ENCODE assay signal across 14 mouse cellular contexts in genomic region chr2:55534946-55535345, GRCm38 (mm10).
"Had no signal": no experiment of that assay in that cellular context is flagged by ENCODE, and none has a peak within 500 bp of the region (broad histone marks: within the 10 kb centered on the region; RNA-seq: fewer than 3 reads in every experiment).

No protein-coding gene starts in this region.

- H3K4me1 ChIP-seq: limb, embryonic 12.5 days; liver, embryonic 13.5 days; lung, embryonic 15.5 days; megakaryocyte, embryonic 14.5 days; stomach, embryonic 15.5 days had no signal

- DNase-seq: kidney, adult 18-20 months; kidney, postnatal 10 days; kidney, postnatal 4 days; liver; liver, embryonic 13.5 days; liver, postnatal 0 days; lung, postnatal 14 days; thymus, postnatal 36 days had no signal

- H3K36me3 ChIP-seq: limb, embryonic 12.5 days; liver, embryonic 13.5 days; lung, embryonic 15.5 days; stomach, embryonic 15.5 days had no signal

- ATAC-seq: liver, postnatal 0 days had no signal

- H3K27ac ChIP-seq: limb, embryonic 12.5 days; liver, embryonic 13.5 days; lung, embryonic 15.5 days; macrophage; stomach, embryonic 15.5 days had no signal

- H3K27me3 ChIP-seq: limb, embryonic 12.5 days; liver, embryonic 13.5 days; lung, embryonic 15.5 days; megakaryocyte, embryonic 14.5 days; stomach, embryonic 15.5 days had no signal

- H3K4me2 ChIP-seq: limb, embryonic 12.5 days; liver, embryonic 13.5 days; lung, embryonic 15.5 days; stomach, embryonic 15.5 days had no signal

- H3K4me3 ChIP-seq: limb, embryonic 12.5 days; liver, embryonic 13.5 days; lung, embryonic 15.5 days; megakaryocyte, embryonic 14.5 days; myocyte; stomach, embryonic 15.5 days had no signal

- H3K9me3 ChIP-seq: limb, embryonic 12.5 days; liver, embryonic 13.5 days; lung, embryonic 15.5 days; megakaryocyte, embryonic 14.5 days; stomach, embryonic 15.5 days had no signal

- H3K9ac ChIP-seq: limb, embryonic 12.5 days; liver, embryonic 13.5 days; liver, postnatal 0 days; lung, embryonic 15.5 days; stomach, embryonic 15.5 days had no signal
